ENCODE assay signal across 11 mouse cellular contexts in the genomic region with DNA sequence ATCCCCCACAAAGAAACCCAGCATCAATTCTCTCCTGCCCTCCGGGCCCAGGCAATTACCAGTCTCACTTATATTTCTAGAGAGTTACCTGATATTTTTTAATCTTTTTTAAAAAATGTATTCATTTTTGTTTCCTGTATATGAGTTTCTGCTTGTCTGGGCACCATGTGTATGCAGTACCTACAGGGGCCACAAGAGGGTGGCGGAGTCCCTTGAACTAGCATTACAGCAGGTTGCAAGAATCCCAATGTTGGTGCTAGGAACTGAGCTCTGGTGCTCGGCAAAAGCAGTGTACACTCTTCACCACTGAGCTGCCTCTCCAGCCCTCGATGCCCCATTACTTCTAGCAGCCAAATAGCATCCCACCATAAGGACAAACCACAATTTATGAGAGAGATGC. TPM values are rescaled to one million over a fixed set of nuclear protein-coding genes. Genes with fewer than 3 reads are reported as not detected.
DNase-seq lines count a peak whose midpoint lies in the region; ATAC-seq and TF ChIP-seq lines count a peak whose summit lies in the region.
"Had no signal": no experiment of that assay in that cellular context is flagged by ENCODE, and none has a peak within 500 bp of the region (broad histone marks: within the 10 kb centered on the region; RNA-seq: fewer than 3 reads in every experiment).

No protein-coding gene starts in this region.

- no peak overlapping the region for H3K4me3 ChIP-seq in hindbrain, postnatal 0 days (ENCODE audit: low read length)
- no peak overlapping the region for H3K4me3 ChIP-seq in hindbrain, embryonic 16.5 days (ENCODE audit: low read length)
- no peak overlapping the region for H3K4me3 ChIP-seq in midbrain, postnatal 0 days (ENCODE audit: low read depth, low read length)
- H3K4me3 ChIP-seq in midbrain, embryonic 15.5 days, result no peak overlapping the region
- no peak overlapping the region for H3K4me3 ChIP-seq in liver, embryonic 14.5 days (ENCODE audit: insufficient read depth in 1 of 2, low read depth in 2 of 2, low read length in 2 of 2)
- H3K4me3 ChIP-seq: embryonic facial prominence, embryonic 13.5 days; liver, embryonic 13.5 days had no signal

- DNase-seq in hindbrain, postnatal 0 days (ENCODE audit: low spot score), result no peak
- DNase-seq in midbrain, postnatal 0 days (ENCODE audit: low spot score), result no peak
- DNase-seq in liver, embryonic 14.5 days (ENCODE audit: low read depth in 3 of 3, low spot score in 3 of 3), result no peak
- DNase-seq in thymus, postnatal 4 days, result peak; percentile 66
- DNase-seq in ovary, postnatal 10 days (ENCODE audit: low spot score), result no peak
- DNase-seq in embryo, embryonic 10 days (ENCODE audit: low spot score), result no peak
- DNase-seq: cerebellum, adult 11 months; liver, embryonic 13.5 days had no signal

- no peak overlapping the region for H3K27ac ChIP-seq in hindbrain, postnatal 0 days
- H3K27ac ChIP-seq in hindbrain, embryonic 16.5 days (ENCODE audit: low read depth, low read length), result no peak overlapping the region
- H3K27ac ChIP-seq in midbrain, postnatal 0 days (ENCODE audit: low read depth, low read length), result no peak overlapping the region
- no peak overlapping the region for H3K27ac ChIP-seq in midbrain, embryonic 15.5 days
- no peak overlapping the region for H3K27ac ChIP-seq in liver, embryonic 14.5 days
- H3K27ac ChIP-seq: embryonic facial prominence, embryonic 13.5 days; liver, embryonic 13.5 days had no signal

- TF ChIP-seq CTCF in hindbrain, postnatal 0 days (IDR thresholded peaks at IDR 0.05; ENCODE audit: low read depth), result peak; percentile 34
- peak; percentile 47 for TF ChIP-seq CTCF in midbrain, postnatal 0 days (IDR thresholded peaks at IDR 0.05)
- peak; percentile 68 for TF ChIP-seq CTCF in liver, embryonic 14.5 days (IDR thresholded peaks at IDR 0.05; ENCODE audit: low read depth)

- H3K4me1 ChIP-seq in hindbrain, postnatal 0 days (ENCODE audit: insufficient read depth, low read length), result no peaks in the 10 kb centered on the region
- H3K4me1 ChIP-seq in hindbrain, embryonic 16.5 days (ENCODE audit: control insufficient read depth, insufficient read depth, low read depth, low read length), result no peaks in the 10 kb centered on the region
- H3K4me1 ChIP-seq in midbrain, postnatal 0 days (ENCODE audit: insufficient read depth, low read length), result no peaks in the 10 kb centered on the region
- no peaks in the 10 kb centered on the region for H3K4me1 ChIP-seq in midbrain, embryonic 15.5 days
- H3K4me1 ChIP-seq in liver, embryonic 14.5 days (replicated peaks; ENCODE audit: control insufficient read depth in 2 of 2, insufficient read depth in 2 of 2, low read length in 1 of 2), result no peaks in the 10 kb centered on the region
- H3K4me1 ChIP-seq: liver, embryonic 13.5 days had no signal

- H3K9ac ChIP-seq in hindbrain, postnatal 0 days (replicated peaks; ENCODE audit: low read length), result no peak overlapping the region
- H3K9ac ChIP-seq in hindbrain, embryonic 16.5 days (ENCODE audit: low read depth, low read length), result no peak overlapping the region
- no peak overlapping the region for H3K9ac ChIP-seq in midbrain, postnatal 0 days (replicated peaks; ENCODE audit: low read length, poor library complexity, severe bottlenecking)
- H3K9ac ChIP-seq in midbrain, embryonic 15.5 days, result no peak overlapping the region
- H3K9ac ChIP-seq in liver, embryonic 14.5 days (replicated peaks), result no peak overlapping the region
- H3K9ac ChIP-seq: embryonic facial prominence, embryonic 13.5 days; liver, embryonic 13.5 days had no signal

- H3K27me3 ChIP-seq in hindbrain, postnatal 0 days (ENCODE audit: insufficient read depth, low read length), result no peaks in the 10 kb centered on the region
- H3K27me3 ChIP-seq in hindbrain, embryonic 16.5 days (replicated peaks; ENCODE audit: control insufficient read depth, insufficient read depth, low read length), result no peaks in the 10 kb centered on the region
- no peaks in the 10 kb centered on the region for H3K27me3 ChIP-seq in midbrain, postnatal 0 days (ENCODE audit: insufficient read depth, low read length)
- H3K27me3 ChIP-seq in midbrain, embryonic 15.5 days (replicated peaks), result no peaks in the 10 kb centered on the region
- H3K27me3 ChIP-seq in liver, embryonic 14.5 days (ENCODE audit: control insufficient read depth, insufficient read depth, low read length), result no peaks in the 10 kb centered on the region
- H3K27me3 ChIP-seq: embryonic facial prominence, embryonic 13.5 days; liver, embryonic 13.5 days had no signal

- TF ChIP-seq EP300 in liver, embryonic 14.5 days (IDR thresholded peaks at IDR 0.05; ENCODE audit: low read depth), result no peak

- no peak for ATAC-seq in hindbrain, postnatal 0 days
- ATAC-seq in hindbrain, embryonic 16.5 days, result no peak
- ATAC-seq in midbrain, postnatal 0 days (ENCODE audit: low FRiP score), result no peak
- ATAC-seq in midbrain, embryonic 15.5 days (replicated peaks), result no peak
- no peak for ATAC-seq in liver, embryonic 14.5 days (ENCODE audit: insufficient read depth)

- WGBS in hindbrain, postnatal 0 days, result 98% methylated on average over 4 of the region's 4 CpGs
- WGBS in hindbrain, embryonic 16.5 days, result 100% methylated on average over 4 of the region's 4 CpGs
- WGBS in midbrain, postnatal 0 days, result over 99% methylated on average over 4 of the region's 4 CpGs
- 97% methylated on average over 4 of the region's 4 CpGs for WGBS in midbrain, embryonic 15.5 days
- 70% methylated on average over 4 of the region's 4 CpGs for WGBS in liver, embryonic 14.5 days (ENCODE audit: insufficient replicate concordance)

- H3K4me2 ChIP-seq in hindbrain, postnatal 0 days (ENCODE audit: low read depth, low read length), result no peak overlapping the region
- no peak overlapping the region for H3K4me2 ChIP-seq in hindbrain, embryonic 16.5 days (ENCODE audit: low read length)
- H3K4me2 ChIP-seq in midbrain, postnatal 0 days (ENCODE audit: low read depth, low read length, poor library complexity, severe bottlenecking), result no peak overlapping the region
- no peak overlapping the region for H3K4me2 ChIP-seq in midbrain, embryonic 15.5 days
- no peak overlapping the region for H3K4me2 ChIP-seq in liver, embryonic 14.5 days (ENCODE audit: low read depth)
- H3K4me2 ChIP-seq: embryonic facial prominence, embryonic 13.5 days; liver, embryonic 13.5 days had no signal

- H3K9me3 ChIP-seq in hindbrain, postnatal 0 days (ENCODE audit: low read length), result no peaks in the 10 kb centered on the region
- H3K9me3 ChIP-seq in hindbrain, embryonic 16.5 days (ENCODE audit: control insufficient read depth, low read length), result 0 out of 2 replicates have a peak, but pooled peaks cover 2% of the 10 kb centered on the region
- no peaks in the 10 kb centered on the region for H3K9me3 ChIP-seq in midbrain, postnatal 0 days (ENCODE audit: low read length)
- no peaks in the 10 kb centered on the region for H3K9me3 ChIP-seq in midbrain, embryonic 15.5 days
- no peaks in the 10 kb centered on the region; the same call in 1 of the 2 replicates for H3K9me3 ChIP-seq in liver, embryonic 14.5 days (ENCODE audit: control insufficient read depth, low read length)
- H3K9me3 ChIP-seq: embryonic facial prominence, embryonic 13.5 days had no signal

- H3K36me3 ChIP-seq in hindbrain, postnatal 0 days (ENCODE audit: insufficient read depth, low read length), result no peaks in the 10 kb centered on the region
- H3K36me3 ChIP-seq in hindbrain, embryonic 16.5 days (ENCODE audit: control insufficient read depth, insufficient read depth, low read length), result no peaks in the 10 kb centered on the region
- no peaks in the 10 kb centered on the region for H3K36me3 ChIP-seq in midbrain, postnatal 0 days (ENCODE audit: insufficient read depth, low read length)
- no peaks in the 10 kb centered on the region for H3K36me3 ChIP-seq in midbrain, embryonic 15.5 days (replicated peaks)
- no peaks in the 10 kb centered on the region for H3K36me3 ChIP-seq in liver, embryonic 14.5 days (replicated peaks; ENCODE audit: control insufficient read depth, insufficient read depth, low read depth)
- H3K36me3 ChIP-seq: embryonic facial prominence, embryonic 13.5 days; liver, embryonic 13.5 days had no signal

RNA-seq across cellular contexts. Expression of a gene that starts 30.6 kb away (rescaled TPM):
- 15.8 and 20.3 TPM in 2 replicates for total RNA-seq in hindbrain, postnatal 0 days (2014; rRNA removed)
- polyA plus RNA-seq in hindbrain, postnatal 0 days (2015; fragmentation: Nextera tagmentation; extraction: Ambion mirVana), result 13.9 and 15.0 TPM in 2 replicates
- 10.1 and 12.6 TPM in 2 replicates for polyA plus RNA-seq in hindbrain, embryonic 16.5 days (2015; fragmentation: Nextera tagmentation; extraction: Ambion mirVana)
- 18.2 and 18.7 TPM in 2 replicates for total RNA-seq in midbrain, postnatal 0 days (2014; rRNA removed)
- polyA plus RNA-seq in midbrain, postnatal 0 days (2015; fragmentation: Nextera tagmentation; extraction: Ambion mirVana), result 11.0 and 11.2 TPM in 2 replicates
- 13.9 and 14.4 TPM in 2 replicates for polyA plus RNA-seq in midbrain, embryonic 15.5 days (2015; fragmentation: Nextera tagmentation; extraction: Ambion mirVana)
- 2.2 and 2.9 TPM in 2 replicates for polyA plus RNA-seq in liver, embryonic 14.5 days (2012; rRNA removed)
- 3.2 and 4.0 TPM in 2 replicates for polyA plus RNA-seq in liver, embryonic 14.5 days (2014; fragmentation: Nextera tagmentation; extraction: Ambion mirVana)
